Mouse (Mus musculus) erythroblast, embryonic 14.5 days (primary cell): Measurements from ENCODE around the gene Gm7029.

Experiments
- GATA1 ChIP-seq: IDR thresholded peaks from 2 replicates; pipeline ENCODE4 v1.6.1; 2012; ENCODE audit warnings: low read length, inconsistent platforms, mixed read lengths
- TAL1 ChIP-seq: IDR thresholded peaks from 3 replicates; pipeline ENCODE4 v1.6.1; 2012; ENCODE audit warnings: low read length, inconsistent platforms, mixed read lengths

DNA sequence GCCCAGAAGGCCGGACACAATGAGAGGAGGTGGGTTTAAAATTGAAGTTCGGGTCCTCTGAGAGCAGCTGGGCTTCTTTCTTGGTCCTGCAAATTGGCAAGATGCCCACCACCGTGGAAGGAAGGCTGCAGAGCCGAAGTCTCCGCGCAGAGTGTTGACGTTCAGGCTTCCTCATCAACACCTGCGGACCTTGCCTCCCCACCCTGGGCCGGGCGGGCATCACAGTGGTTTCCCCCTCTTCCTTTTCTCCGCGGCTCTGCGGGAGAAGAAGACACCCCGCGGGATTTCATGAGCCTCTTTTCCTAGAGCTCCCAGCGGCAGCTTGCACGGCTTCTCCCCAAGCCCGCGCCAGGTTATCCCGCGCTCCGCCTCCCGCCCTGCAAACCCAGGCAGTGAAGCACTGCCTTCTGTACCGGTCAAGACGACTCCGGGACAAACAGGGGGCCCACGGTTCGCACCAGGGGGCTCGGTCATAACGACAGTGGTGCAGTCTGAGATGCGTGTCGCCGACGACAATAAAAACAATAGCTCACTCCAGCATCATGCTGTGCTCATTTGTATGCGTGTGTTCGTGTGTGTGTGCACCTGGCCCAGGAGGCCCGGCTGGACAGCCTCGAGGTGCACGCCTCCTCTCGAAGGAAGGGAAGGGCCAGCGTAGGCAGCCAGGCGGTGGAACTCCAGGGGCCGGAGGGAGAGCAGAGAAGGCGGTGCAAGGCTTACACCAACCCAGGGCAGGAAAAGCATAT, 34.9 kb downstream of the Gm7029 start:
- no peak for TF ChIP-seq GATA1
- TF ChIP-seq TAL1 = no peak
